ENCODE assay signal across 9 mouse cellular contexts in the genomic region with DNA sequence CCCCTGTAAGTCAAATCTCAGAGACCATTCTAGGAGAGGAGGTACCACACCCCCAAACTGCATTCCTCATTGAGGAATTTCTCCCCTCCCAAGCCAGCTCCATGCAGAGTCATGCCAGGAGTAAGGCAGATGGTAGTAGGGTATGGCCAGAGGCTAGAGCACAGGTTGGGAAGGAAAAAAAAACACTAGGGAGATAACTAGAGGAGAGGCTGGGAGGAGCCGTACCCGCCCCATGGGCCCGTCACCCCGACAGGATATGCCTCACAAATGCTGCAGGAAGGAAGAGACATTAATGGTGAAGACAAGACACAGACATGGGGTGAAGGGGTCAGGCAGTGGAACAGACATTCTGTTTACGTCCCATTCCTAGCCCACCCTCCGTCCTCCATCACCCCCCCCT. TPM values are rescaled to one million over a fixed set of nuclear protein-coding genes. Genes with fewer than 3 reads are reported as not detected.
DNase-seq lines count a peak whose midpoint lies in the region; ATAC-seq and TF ChIP-seq lines count a peak whose summit lies in the region.
"Had no signal": no experiment of that assay in that cellular context is flagged by ENCODE, and none has a peak within 500 bp of the region (broad histone marks: within the 10 kb centered on the region; RNA-seq: fewer than 3 reads in every experiment).

No protein-coding gene starts in this region.

- no peak overlapping the region for H3K9ac ChIP-seq in hindbrain, embryonic 12.5 days
- no peak overlapping the region for H3K9ac ChIP-seq in limb, embryonic 14.5 days (ENCODE audit: low read depth, low read length, severe bottlenecking)
- H3K9ac ChIP-seq in midbrain, postnatal 0 days (replicated peaks; ENCODE audit: low read length, poor library complexity, severe bottlenecking), result peak overlapping the region; percentile 39

- peak overlapping the region; percentile 52 for H3K27ac ChIP-seq in hindbrain, embryonic 12.5 days
- H3K27ac ChIP-seq in limb, embryonic 14.5 days (replicated peaks; ENCODE audit: low read depth, low read length), result no peak overlapping the region
- peak overlapping the region; percentile 55; the same call in 1 of the 2 replicates for H3K27ac ChIP-seq in midbrain, postnatal 0 days (ENCODE audit: low read depth, low read length)

- H3K4me3 ChIP-seq in hindbrain, embryonic 12.5 days, result peak overlapping the region; percentile 75
- H3K4me3 ChIP-seq in limb, embryonic 14.5 days (replicated peaks; ENCODE audit: low read length), result peak overlapping the region; percentile 79
- H3K4me3 ChIP-seq in midbrain, postnatal 0 days (ENCODE audit: low read depth, low read length), result peak overlapping the region; percentile 80; the same call in 1 of the 2 replicates

- peaks cover 55% of the 10 kb centered on the region for H3K36me3 ChIP-seq in hindbrain, embryonic 12.5 days
- peaks cover 53% of the 10 kb centered on the region for H3K36me3 ChIP-seq in limb, embryonic 14.5 days (ENCODE audit: control insufficient read depth, insufficient read depth, low read length)
- H3K36me3 ChIP-seq in midbrain, postnatal 0 days (ENCODE audit: insufficient read depth, low read length), result peaks cover 41% of the 10 kb centered on the region

- H3K4me1 ChIP-seq in hindbrain, embryonic 12.5 days, result peaks cover 31% of the 10 kb centered on the region
- peaks cover 17% of the 10 kb centered on the region for H3K4me1 ChIP-seq in limb, embryonic 14.5 days (ENCODE audit: control insufficient read depth, insufficient read depth, low read length)
- peaks cover 15% of the 10 kb centered on the region; the same call in 1 of the 2 replicates for H3K4me1 ChIP-seq in midbrain, postnatal 0 days (ENCODE audit: insufficient read depth, low read length)

- H3K27me3 ChIP-seq in hindbrain, embryonic 12.5 days, result no peaks in the 10 kb centered on the region
- H3K27me3 ChIP-seq in limb, embryonic 14.5 days (ENCODE audit: control insufficient read depth, insufficient read depth, low read length), result no peaks in the 10 kb centered on the region
- no peaks in the 10 kb centered on the region for H3K27me3 ChIP-seq in midbrain, postnatal 0 days (ENCODE audit: insufficient read depth, low read length)
- H3K27me3 ChIP-seq: CH12.LX had no signal

- DNase-seq in adrenal gland, adult 8-10 months, result peak; percentile 47
- DNase-seq in adrenal gland, adult 18-20 months (ENCODE audit: low spot score in 2 of 2), result no peak
- peak; percentile 28 for DNase-seq in brain, adult 2 months (ENCODE audit: low read depth, low spot score)
- no peak for DNase-seq in limb, embryonic 14.5 days (ENCODE audit: low spot score)
- DNase-seq in midbrain, postnatal 0 days (ENCODE audit: low spot score), result no peak
- DNase-seq in gastrocnemius, postnatal 25 days, result no peak

- 65% methylated on average over 6 of the region's 6 CpGs for WGBS in hindbrain, embryonic 12.5 days
- WGBS in limb, embryonic 14.5 days, result 65% methylated on average over 6 of the region's 6 CpGs
- WGBS in midbrain, postnatal 0 days, result 64% methylated on average over 6 of the region's 6 CpGs

- peak overlapping the region; percentile 66 for H3K4me2 ChIP-seq in hindbrain, embryonic 12.5 days (replicated peaks)
- peak overlapping the region; percentile 66 for H3K4me2 ChIP-seq in limb, embryonic 14.5 days (replicated peaks; ENCODE audit: low read depth, low read length, severe bottlenecking)
- H3K4me2 ChIP-seq in midbrain, postnatal 0 days (ENCODE audit: low read depth, low read length, poor library complexity, severe bottlenecking), result peak overlapping the region; percentile 71

- H3K9me3 ChIP-seq in hindbrain, embryonic 12.5 days (replicated peaks), result no peaks in the 10 kb centered on the region
- H3K9me3 ChIP-seq in limb, embryonic 14.5 days (ENCODE audit: control insufficient read depth, low read length), result no peaks in the 10 kb centered on the region
- no peaks in the 10 kb centered on the region for H3K9me3 ChIP-seq in midbrain, postnatal 0 days (ENCODE audit: low read length)

- TF ChIP-seq POLR2A in limb, embryonic 14.5 days (IDR thresholded peaks at IDR 0.05; ENCODE audit: borderline replicate concordance, extremely low read depth, insufficient read depth, insufficient read length), result no peak

- TF ChIP-seq CTCF in midbrain, postnatal 0 days (IDR thresholded peaks at IDR 0.05), result no peak

- no peak for ATAC-seq in hindbrain, embryonic 12.5 days (ENCODE audit: low FRiP score)
- ATAC-seq in limb, embryonic 14.5 days (ENCODE audit: low FRiP score, low read depth), result no peak
- no peak for ATAC-seq in midbrain, postnatal 0 days (ENCODE audit: low FRiP score)
- no peak for ATAC-seq in erythroid progenitor cell, adult 5-6 weeks (replicated peaks; ENCODE audit: low FRiP score, poor library complexity, severe bottlenecking)

RNA-seq across cellular contexts. Expression of a gene that starts 2.5 kb away (rescaled TPM):
- 100 to 1,000 TPM; 760 to 841 (median 820) TPM for total RNA-seq in adrenal gland, adult 8-10 months (2022)
- 100 to 1,000 TPM; 816 to 933 TPM for total RNA-seq in adrenal gland, adult 18-20 months (2021)
- polyA plus RNA-seq in hindbrain, embryonic 12.5 days (2016; fragmentation: Nextera tagmentation; extraction: Ambion mirVana), result 836 and 860 TPM in 2 replicates
- 1,142 and 1,623 TPM in 2 replicates for polyA plus RNA-seq in limb, embryonic 14.5 days (2012; rRNA removed)
- 1,081 and 1,105 TPM in 2 replicates for polyA plus RNA-seq in limb, embryonic 14.5 days (2014; fragmentation: Nextera tagmentation; extraction: Ambion mirVana)
- 648 and 715 TPM in 2 replicates for total RNA-seq in midbrain, postnatal 0 days (2014; rRNA removed)
- 946 and 1,057 TPM in 2 replicates for polyA plus RNA-seq in midbrain, postnatal 0 days (2015; fragmentation: Nextera tagmentation; extraction: Ambion mirVana)
- total RNA-seq in erythroid progenitor cell, adult 5-6 weeks (2015; ENCODE audit: low replicate concordance), result 353 and 444 TPM in 2 replicates
- total RNA-seq in erythroid progenitor cell, adult 5-6 weeks (2017; ENCODE audit: low replicate concordance), result 506 and 519 TPM in 2 replicates
- total RNA-seq in gastrocnemius, postnatal 25 days (2021), result 100 to 1,000 TPM; 179 to 253 TPM

RNA-seq across cellular contexts. Expression of a gene that starts 7.0 kb away (rescaled TPM):
- 10 to 100 TPM in 2 of 4 experiments, 1 to 10 TPM in 2; 4.8 to 11.6 (median 7.9) TPM for total RNA-seq in adrenal gland, adult 8-10 months (2022)
- 10 to 100 TPM in 1 of 2 experiments, 1 to 10 TPM in 1; 5.3 to 11.6 TPM for total RNA-seq in adrenal gland, adult 18-20 months (2021)
- 2.9 and 3.3 TPM in 2 replicates for polyA plus RNA-seq in hindbrain, embryonic 12.5 days (2016; fragmentation: Nextera tagmentation; extraction: Ambion mirVana)
- polyA plus RNA-seq in limb, embryonic 14.5 days (2012; rRNA removed), result 54.9 and 56.7 TPM in 2 replicates
- 6.1 and 6.6 TPM in 2 replicates for polyA plus RNA-seq in limb, embryonic 14.5 days (2014; fragmentation: Nextera tagmentation; extraction: Ambion mirVana)
- total RNA-seq in midbrain, postnatal 0 days (2014; rRNA removed), result 24.6 and 28.6 TPM in 2 replicates
- 4.9 and 5.4 TPM in 2 replicates for polyA plus RNA-seq in midbrain, postnatal 0 days (2015; fragmentation: Nextera tagmentation; extraction: Ambion mirVana)
- total RNA-seq in erythroid progenitor cell, adult 5-6 weeks (2015; ENCODE audit: low replicate concordance), result 4.0 TPM in 1 of 2 replicates, not detected in the other
- total RNA-seq in erythroid progenitor cell, adult 5-6 weeks (2017; ENCODE audit: low replicate concordance), result 0.51 TPM in 1 of 2 replicates, not detected in the other
- total RNA-seq in gastrocnemius, postnatal 25 days (2021), result 10 to 100 TPM; 20.3 to 38.5 TPM

RNA-seq across cellular contexts. Expression of a gene that starts 32.4 kb away (rescaled TPM):
- total RNA-seq in adrenal gland, adult 8-10 months (2022), result 100 to 1,000 TPM; 103 to 155 (median 127) TPM
- 100 to 1,000 TPM; 113 to 116 TPM for total RNA-seq in adrenal gland, adult 18-20 months (2021)
- 195 and 215 TPM in 2 replicates for polyA plus RNA-seq in hindbrain, embryonic 12.5 days (2016; fragmentation: Nextera tagmentation; extraction: Ambion mirVana)
- 216 and 219 TPM in 2 replicates for polyA plus RNA-seq in limb, embryonic 14.5 days (2012; rRNA removed)
- polyA plus RNA-seq in limb, embryonic 14.5 days (2014; fragmentation: Nextera tagmentation; extraction: Ambion mirVana), result 98.0 and 110 TPM in 2 replicates
- total RNA-seq in midbrain, postnatal 0 days (2014; rRNA removed), result 216 and 233 TPM in 2 replicates
- 129 and 143 TPM in 2 replicates for polyA plus RNA-seq in midbrain, postnatal 0 days (2015; fragmentation: Nextera tagmentation; extraction: Ambion mirVana)
- 70.4 and 112 TPM in 2 replicates for total RNA-seq in erythroid progenitor cell, adult 5-6 weeks (2015; ENCODE audit: low replicate concordance)
- 101 and 117 TPM in 2 replicates for total RNA-seq in erythroid progenitor cell, adult 5-6 weeks (2017; ENCODE audit: low replicate concordance)
- 10 to 100 TPM; 40.7 to 43.9 TPM for total RNA-seq in gastrocnemius, postnatal 25 days (2021)

RNA-seq across cellular contexts. Expression of a gene that starts 34.2 kb away (rescaled TPM):
- 10 to 100 TPM; 22.8 to 44.9 (median 33.2) TPM for total RNA-seq in adrenal gland, adult 8-10 months (2022)
- 10 to 100 TPM; 23.6 to 39.0 TPM for total RNA-seq in adrenal gland, adult 18-20 months (2021)
- polyA plus RNA-seq in hindbrain, embryonic 12.5 days (2016; fragmentation: Nextera tagmentation; extraction: Ambion mirVana), result 28.9 and 30.9 TPM in 2 replicates
- 51.3 and 59.6 TPM in 2 replicates for polyA plus RNA-seq in limb, embryonic 14.5 days (2012; rRNA removed)
- polyA plus RNA-seq in limb, embryonic 14.5 days (2014; fragmentation: Nextera tagmentation; extraction: Ambion mirVana), result 35.8 and 37.9 TPM in 2 replicates
- total RNA-seq in midbrain, postnatal 0 days (2014; rRNA removed), result 16.2 and 16.6 TPM in 2 replicates
- 7.3 and 7.4 TPM in 2 replicates for polyA plus RNA-seq in midbrain, postnatal 0 days (2015; fragmentation: Nextera tagmentation; extraction: Ambion mirVana)
- total RNA-seq in erythroid progenitor cell, adult 5-6 weeks (2015; ENCODE audit: low replicate concordance), result 23.4 and 27.2 TPM in 2 replicates
- 29.7 and 30.8 TPM in 2 replicates for total RNA-seq in erythroid progenitor cell, adult 5-6 weeks (2017; ENCODE audit: low replicate concordance)
- total RNA-seq in gastrocnemius, postnatal 25 days (2021), result 10 to 100 TPM; 12.5 to 17.6 TPM

RNA-seq across cellular contexts. Expression of a gene that starts 56.1 kb away (rescaled TPM):
- total RNA-seq in adrenal gland, adult 8-10 months (2022), result 10 to 100 TPM; 12.9 to 15.0 (median 13.6) TPM
- total RNA-seq in adrenal gland, adult 18-20 months (2021), result 10 to 100 TPM; 14.5 TPM
- polyA plus RNA-seq in hindbrain, embryonic 12.5 days (2016; fragmentation: Nextera tagmentation; extraction: Ambion mirVana), result 20.8 TPM in 2 replicates
- 15.2 and 17.2 TPM in 2 replicates for polyA plus RNA-seq in limb, embryonic 14.5 days (2012; rRNA removed)
- 13.7 and 14.5 TPM in 2 replicates for polyA plus RNA-seq in limb, embryonic 14.5 days (2014; fragmentation: Nextera tagmentation; extraction: Ambion mirVana)
- 20.6 and 30.3 TPM in 2 replicates for total RNA-seq in midbrain, postnatal 0 days (2014; rRNA removed)
- polyA plus RNA-seq in midbrain, postnatal 0 days (2015; fragmentation: Nextera tagmentation; extraction: Ambion mirVana), result 12.0 and 12.5 TPM in 2 replicates
- 0.72 and 2.9 TPM in 2 replicates for total RNA-seq in erythroid progenitor cell, adult 5-6 weeks (2015; ENCODE audit: low replicate concordance)
- total RNA-seq in erythroid progenitor cell, adult 5-6 weeks (2017; ENCODE audit: low replicate concordance), result 5.9 and 6.4 TPM in 2 replicates
- total RNA-seq in gastrocnemius, postnatal 25 days (2021), result 1 to 10 TPM; 4.9 to 5.1 TPM

Comparison
In these comparisons a context has a peak if more than half of its experiments do, and no peak if none do; other contexts are left out.
1. DNase-seq: peak in adrenal gland, adult 8-10 months (single experiment) and brain, adult 2 months (single experiment); none in adrenal gland, adult 18-20 months (0 of 2), limb, embryonic 14.5 days (single experiment), midbrain, postnatal 0 days (single experiment) and gastrocnemius, postnatal 25 days (single experiment).
2. Peak in every context shown above with its lines, with median percentiles within 50 percentile points of each other: H3K4me2 ChIP-seq and H3K4me3 ChIP-seq.